Mouse (Mus musculus): ENCODE data around the gene Dock6. TPM values are rescaled to one million over a fixed set of nuclear protein-coding genes. Genes with fewer than 3 reads are reported as not detected.

Dock6 gene
- total and polyA plus RNA-seq, 3 experiments: 0.79 to 3.6 (median 3.3) TPM

DNA sequence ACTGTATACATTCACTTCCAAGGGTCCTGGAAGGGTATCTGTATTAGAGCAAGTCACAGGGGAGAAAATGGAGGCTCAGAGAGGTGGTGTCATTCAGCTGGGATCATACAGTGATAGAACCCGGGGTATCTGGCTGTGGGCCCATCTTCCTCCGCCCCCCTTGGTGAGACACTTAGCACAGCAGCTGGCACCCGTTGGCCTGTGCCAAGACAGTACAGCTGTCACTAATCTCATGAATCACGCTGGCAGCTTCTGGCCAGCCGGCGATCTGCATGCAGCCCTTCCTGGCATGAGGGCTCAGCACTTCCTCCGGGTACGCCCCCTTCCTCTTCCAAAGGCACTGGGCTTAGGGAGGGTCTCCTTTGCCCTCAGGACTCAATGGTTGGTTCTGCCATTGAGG, 59.8 kb downstream of the Dock6 start:
- in situ Hi-C loops (cut with MboI; ENCODE audit: low pct_ligation_motif_present, low pct_unique_long_range_greater_than_20kb, low sequenced_read_pairs): no loop called here
- H3K4me2 ChIP-seq (ENCODE audit: insufficient read depth, low read depth, poor library complexity, severe bottlenecking): no peak overlapping the region
- no peak overlapping the region for H3K4me3 ChIP-seq (replicated peaks in 1 of 3; ENCODE audit: low read depth in 2 of 3, low read length in 2 of 3, poor library complexity in 1 of 3)

DNA sequence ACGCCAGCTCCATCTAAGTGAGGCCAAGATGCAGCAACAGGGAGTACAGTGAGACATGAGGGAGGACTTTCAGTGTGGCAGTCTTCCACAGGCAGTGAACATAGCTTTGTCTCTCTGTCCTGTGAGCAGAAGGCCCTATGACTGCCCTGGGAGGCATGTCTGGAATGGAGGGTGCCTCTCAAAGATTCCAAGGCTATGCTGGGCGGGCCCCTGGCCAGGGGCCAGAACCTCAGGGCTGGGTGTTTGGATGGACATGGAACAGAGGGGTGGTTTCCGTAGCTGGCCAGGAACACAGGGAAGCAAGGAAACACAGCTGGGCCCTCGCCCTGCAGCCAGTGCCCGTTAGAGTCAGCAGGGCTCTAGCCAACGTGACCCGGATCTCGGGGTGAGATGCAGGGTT, 60.6 kb downstream of the Dock6 start:
- Histone ChIP-seq H3K4me2 (ENCODE audit: insufficient read depth, low read depth, poor library complexity, severe bottlenecking) (no peak overlapping the region), H3K27ac (ENCODE audit: insufficient read depth, low read depth) (no peak overlapping the region), H3K79me2 (replicated peaks; ENCODE audit: control insufficient read depth, extremely low read depth, insufficient read depth, poor library complexity, severe bottlenecking) (no peaks in the 10 kb centered on the region), H3K36me3 (replicated peaks in 1 of 2; ENCODE audit: control insufficient read depth in 1 of 2, insufficient read depth in 1 of 2, low read length in 1 of 2) (peaks cover 0 to 3% of the 10 kb centered on the region in 2 experiments), H3K27me3 (replicated peaks) (peaks cover 7% of the 10 kb centered on the region), H3K9ac (ENCODE audit: insufficient read depth, low read depth) (no peak overlapping the region), H3K4me1 (ENCODE audit: control insufficient read depth in 1 of 2, insufficient read depth in 2 of 2) (no peaks in the 10 kb centered on the region; a peak in 1 of 4 replicates), H3K4me3 (replicated peaks in 1 of 3; ENCODE audit: low read depth in 2 of 3, low read length in 2 of 3, poor library complexity in 1 of 3) (no peak overlapping the region), H3K9me3 (replicated peaks; ENCODE audit: low read length) (no peaks in the 10 kb centered on the region)
- TF ChIP-seq NELFE (IDR thresholded peaks at IDR 0.05; ENCODE audit: low read depth, low read length): no peak
- TF ChIP-seq USF1 (IDR thresholded peaks at IDR 0.05; ENCODE audit: low read depth, low read length): no peak
- TF ChIP-seq TBP (conservative IDR thresholded peaks at IDR 0.05; ENCODE audit: low read depth, low read length): no peak
- TF ChIP-seq CHD1 (IDR thresholded peaks at IDR 0.05; ENCODE audit: low read depth, low read length): no peak
- dilution Hi-C loops (cut with MboI; ENCODE audit: extremely low pct_ligation_motif_present, extremely low pct_unique_long_range_greater_than_20kb, low sequenced_read_pairs): no loop called here
- in situ Hi-C loops (cut with MboI; ENCODE audit: low pct_ligation_motif_present, low pct_unique_long_range_greater_than_20kb, low sequenced_read_pairs): no loop called here
- no peak for DNase-seq (ENCODE audit: extremely low read depth)

More for the DNA sequence above, 59.8 kb downstream of the Dock6 start:
- H3K4me1 ChIP-seq (ENCODE audit: control insufficient read depth in 1 of 2, insufficient read depth in 2 of 2): peaks cover 0 to 1% of the 10 kb centered on the region in 2 experiments; a peak in 1 of 4 replicates
- no peak for DNase-seq (ENCODE audit: extremely low read depth)
- H3K36me3 ChIP-seq (replicated peaks in 1 of 2; ENCODE audit: control insufficient read depth in 1 of 2, insufficient read depth in 1 of 2, low read length in 1 of 2): peaks cover 0 to 3% of the 10 kb centered on the region in 2 experiments
- H3K27ac ChIP-seq (ENCODE audit: insufficient read depth, low read depth): no peak overlapping the region
- dilution Hi-C loops (cut with MboI; ENCODE audit: extremely low pct_ligation_motif_present, extremely low pct_unique_long_range_greater_than_20kb, low sequenced_read_pairs): no loop called here
- H3K9me3 ChIP-seq (replicated peaks; ENCODE audit: low read length): no peaks in the 10 kb centered on the region
- peaks cover 14% of the 10 kb centered on the region for H3K27me3 ChIP-seq (replicated peaks)
- no peak overlapping the region for H3K9ac ChIP-seq (ENCODE audit: insufficient read depth, low read depth)
- no peaks in the 10 kb centered on the region for H3K79me2 ChIP-seq (replicated peaks; ENCODE audit: control insufficient read depth, extremely low read depth, insufficient read depth, poor library complexity, severe bottlenecking)
- no peak for TF ChIP-seq TCF12 (IDR thresholded peaks at IDR 0.05; ENCODE audit: low read depth, low read length)
- no peak for TF ChIP-seq MAFK (IDR thresholded peaks at IDR 0.05; ENCODE audit: insufficient replicate concordance, low read length)

DNA sequence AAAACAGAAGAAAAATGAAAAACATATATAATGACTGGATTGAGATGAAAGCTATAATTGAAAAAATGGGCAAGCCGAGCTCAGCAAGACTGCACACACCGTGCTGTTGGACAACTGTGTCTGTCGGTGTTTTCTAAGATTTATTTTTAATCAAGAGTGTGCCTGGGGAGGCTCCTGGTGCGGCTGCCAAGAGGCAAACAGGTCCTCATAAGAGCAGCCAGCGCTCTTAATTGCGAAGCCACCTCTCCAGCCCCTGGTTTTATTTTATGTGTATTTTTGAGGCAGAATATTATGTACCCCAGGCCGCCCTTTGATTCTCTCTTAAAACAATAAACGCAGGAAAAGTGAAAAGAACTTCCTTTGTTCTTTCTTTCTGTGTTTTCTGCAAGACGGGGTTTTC, 64.2 kb downstream of the Dock6 start:
- Histone ChIP-seq H3K9ac (ENCODE audit: insufficient read depth, low read depth) (no peak overlapping the region), H3K4me2 (ENCODE audit: insufficient read depth, low read depth, poor library complexity, severe bottlenecking) (no peak overlapping the region)

More for the DNA sequence above, 64.2 kb downstream of the Dock6 start:
- H3K36me3 ChIP-seq (replicated peaks in 1 of 2; ENCODE audit: control insufficient read depth in 1 of 2, insufficient read depth in 1 of 2, low read length in 1 of 2): no peaks in the 10 kb centered on the region
- H3K79me2 ChIP-seq (replicated peaks; ENCODE audit: control insufficient read depth, extremely low read depth, insufficient read depth, poor library complexity, severe bottlenecking): no peaks in the 10 kb centered on the region
- H3K4me1 ChIP-seq (ENCODE audit: control insufficient read depth in 1 of 2, insufficient read depth in 2 of 2): no peaks in the 10 kb centered on the region
- in situ Hi-C loops (cut with MboI; ENCODE audit: low pct_ligation_motif_present, low pct_unique_long_range_greater_than_20kb, low sequenced_read_pairs) (no loop called here), dilution Hi-C loops (cut with MboI; ENCODE audit: extremely low pct_ligation_motif_present, extremely low pct_unique_long_range_greater_than_20kb, low sequenced_read_pairs) (no loop called here)
- H3K9me3 ChIP-seq (replicated peaks; ENCODE audit: low read length): no peaks in the 10 kb centered on the region
- no peak for DNase-seq (ENCODE audit: extremely low read depth)
- no peaks in the 10 kb centered on the region for H3K27me3 ChIP-seq (replicated peaks)
- no peak overlapping the region for H3K27ac ChIP-seq (ENCODE audit: insufficient read depth, low read depth)
- no peak overlapping the region for H3K4me3 ChIP-seq (replicated peaks in 1 of 3; ENCODE audit: low read depth in 2 of 3, low read length in 2 of 3, poor library complexity in 1 of 3)
- TF ChIP-seq GABPA (IDR thresholded peaks at IDR 0.05; ENCODE audit: insufficient replicate concordance, low read depth, low read length) (no peak), MXI1 (IDR thresholded peaks at IDR 0.05; ENCODE audit: low read depth, low read length) (no peak), EP300 (IDR thresholded peaks at IDR 0.05; ENCODE audit: low read length) (no peak), ZNF384 (IDR thresholded peaks at IDR 0.05; ENCODE audit: low read depth, low read length) (no peak), UBTF (IDR thresholded peaks at IDR 0.05; ENCODE audit: low read depth, low read length) (no peak), RAD21 (IDR thresholded peaks at IDR 0.05; ENCODE audit: low read depth, low read length) (no peak), ZMIZ1 (IDR thresholded peaks at IDR 0.05; ENCODE audit: low read depth, low read length) (no peak), MAX (IDR thresholded peaks at IDR 0.05; ENCODE audit: low read length) (no peak), POLR2A (IDR thresholded peaks at IDR 0.05; ENCODE audit: low read depth, low read length) (no peak), PAX5 (IDR thresholded peaks at IDR 0.05; ENCODE audit: low read length) (no peak), MYC (IDR thresholded peaks at IDR 0.05; ENCODE audit: low read depth, low read length) (no peak), E2F4 (IDR thresholded peaks at IDR 0.05; ENCODE audit: insufficient replicate concordance, low read depth, low read length) (no peak), SIN3A (IDR thresholded peaks at IDR 0.05; ENCODE audit: low read length) (no peak), MEF2A (IDR thresholded peaks at IDR 0.05; ENCODE audit: borderline replicate concordance, low read depth, low read length) (no peak), SMC3 (IDR thresholded peaks at IDR 0.05; ENCODE audit: low read depth, low read length) (no peak), ELF1 (IDR thresholded peaks at IDR 0.05; ENCODE audit: low read depth, low read length) (no peak), NELFE (IDR thresholded peaks at IDR 0.05; ENCODE audit: low read depth, low read length) (no peak), HCFC1 (IDR thresholded peaks at IDR 0.05; ENCODE audit: low read depth, low read length) (no peak), CHD1 (IDR thresholded peaks at IDR 0.05; ENCODE audit: low read depth, low read length) (no peak)
